Comparison of ENCODE assay signal across 26 mouse cellular contexts in genomic region chr11:38034526-38035286, GRCm38 (mm10).
"Had no signal": no experiment of that assay in that cellular context is flagged by ENCODE, and none has a peak within 500 bp of the region (broad histone marks: within the 10 kb centered on the region; RNA-seq: fewer than 3 reads in every experiment).

No protein-coding gene starts in this region.

- H3K27ac ChIP-seq: heart, adult 2 months; heart, embryonic 13.5 days; heart, embryonic 15.5 days; hindbrain, embryonic 13.5 days; hindbrain, embryonic 15.5 days; hindbrain, postnatal 0 days; kidney, embryonic 15.5 days; kidney, postnatal 0 days; limb, embryonic 13.5 days; limb, embryonic 15.5 days; liver, embryonic 12.5 days had no signal

- ATAC-seq: hindbrain, postnatal 0 days; intestine, embryonic 16.5 days; liver, embryonic 12.5 days had no signal

- H3K36me3 ChIP-seq: heart, embryonic 13.5 days; heart, embryonic 15.5 days; hindbrain, embryonic 13.5 days; hindbrain, embryonic 15.5 days; kidney, embryonic 15.5 days; limb, embryonic 13.5 days; limb, embryonic 15.5 days; liver, embryonic 12.5 days had no signal

- H3K4me1 ChIP-seq: heart, embryonic 13.5 days; heart, embryonic 15.5 days; hindbrain, embryonic 13.5 days; hindbrain, embryonic 15.5 days; kidney, embryonic 15.5 days; limb, embryonic 13.5 days; limb, embryonic 15.5 days; liver, embryonic 12.5 days had no signal

- H3K9me3 ChIP-seq: heart, embryonic 13.5 days; heart, embryonic 15.5 days; hindbrain, embryonic 13.5 days; hindbrain, embryonic 15.5 days; kidney, embryonic 15.5 days; limb, embryonic 13.5 days; limb, embryonic 15.5 days; liver, embryonic 12.5 days had no signal

- H3K27me3 ChIP-seq: heart, embryonic 13.5 days; heart, embryonic 15.5 days; hindbrain, embryonic 13.5 days; hindbrain, embryonic 15.5 days; kidney, embryonic 15.5 days; limb, embryonic 13.5 days; limb, embryonic 15.5 days; liver, embryonic 12.5 days had no signal

- DNase-seq: gastrocnemius, postnatal 14 days; gastrocnemius, postnatal 36 days; heart, adult 11 months; heart, adult 2 months; heart, postnatal 14 days; heart, postnatal 36 days; kidney, adult 11 months; kidney, adult 2 months; kidney, adult 9 months; kidney, postnatal 14 days; kidney, postnatal 36 days; layer of hippocampus, adult 9-11 months; layer of hippocampus, postnatal 36 days; left cerebral cortex, postnatal 4 days had no signal

- H3K9ac ChIP-seq: heart, embryonic 13.5 days; heart, embryonic 15.5 days; hindbrain, embryonic 13.5 days; hindbrain, embryonic 15.5 days; kidney, embryonic 15.5 days; limb, embryonic 13.5 days; limb, embryonic 15.5 days; liver, embryonic 12.5 days had no signal

- H3K4me3 ChIP-seq: heart, adult 2 months; heart, embryonic 13.5 days; heart, embryonic 15.5 days; hindbrain, embryonic 13.5 days; hindbrain, embryonic 15.5 days; kidney, embryonic 15.5 days; limb, embryonic 13.5 days; limb, embryonic 15.5 days; liver, embryonic 12.5 days had no signal

- H3K4me2 ChIP-seq: heart, embryonic 11.5 days; heart, embryonic 13.5 days; heart, embryonic 15.5 days; hindbrain, embryonic 13.5 days; hindbrain, embryonic 15.5 days; kidney, embryonic 15.5 days; limb, embryonic 13.5 days; limb, embryonic 15.5 days; liver, embryonic 12.5 days had no signal
